Mouse (Mus musculus) ovary, postnatal 14 days (tissue): Measurements from ENCODE around the gene Srpx2.

Source experiments
- DNase-seq: peaks from one replicate; pipeline ENCODE4 v3.0.0; 2022; ENCODE audit warnings: low spot score

The Srpx2 gene

GRCm38 (mm10) chrX:133908261-133908660 lies at the start of gene Srpx2:
TSS of gene Srpx2 (plus strand) at chrX:133908426.
- no peak for DNase-seq

GRCm38 (mm10) chrX:133869743-133870142 lies 38.5 kb upstream of the Srpx2 start:
- no peak for DNase-seq

GRCm38 (mm10) chrX:133887308-133887707 lies 20.9 kb upstream of the Srpx2 start:
- no peak for DNase-seq

- no peak for DNase-seq
These were observed 20.1 kb upstream of the Srpx2 start for GRCm38 (mm10) chrX:133888111-133888510.

GRCm38 (mm10) chrX:133898014-133898542 lies 10.1 kb upstream of the Srpx2 start, which contains the start of gene Tspan6:
TSS of gene Tspan6 (minus strand) at chrX:133898429.
- DNase-seq, result peak; percentile 62

GRCm38 (mm10) chrX:133911397-133912103 lies 3.3 kb downstream of the Srpx2 start:
- DNase-seq, result no peak

- no peak for DNase-seq
These were observed 4.8 kb downstream of the Srpx2 start for GRCm38 (mm10) chrX:133913006-133913405.

GRCm38 (mm10) chrX:133914219-133914618 lies 6.0 kb downstream of the Srpx2 start:
- no peak for DNase-seq

- no peak for DNase-seq
These were observed 13.0 kb downstream of the Srpx2 start for GRCm38 (mm10) chrX:133921187-133921586.

GRCm38 (mm10) chrX:133926760-133927159 lies 18.5 kb downstream of the Srpx2 start:
- no peak for DNase-seq

- DNase-seq, result peak; percentile 21
These were observed 23.2 kb downstream of the Srpx2 start for GRCm38 (mm10) chrX:133931302-133932013.

- DNase-seq, result no peak
These were observed 28.5 kb downstream of the Srpx2 start for GRCm38 (mm10) chrX:133936605-133937225.

- no peak for DNase-seq
These were observed 31.3 kb downstream of the Srpx2 start for GRCm38 (mm10) chrX:133939561-133939960.

GRCm38 (mm10) chrX:133947427-133947826 lies 39.2 kb downstream of the Srpx2 start:
- peak; percentile 21 for DNase-seq

- no peak for DNase-seq
These were observed 46.4 kb downstream of the Srpx2 start for GRCm38 (mm10) chrX:133954661-133955060.

GRCm38 (mm10) chrX:133960617-133961016 lies 52.4 kb downstream of the Srpx2 start:
- DNase-seq, result no peak

GRCm38 (mm10) chrX:133964615-133965014 lies 56.4 kb downstream of the Srpx2 start:
- DNase-seq, result no peak

GRCm38 (mm10) chrX:133981231-133982002 lies 73.2 kb downstream of the Srpx2 start, which contains the start of gene Sytl4:
TSS of gene Sytl4 (minus strand) at chrX:133981812.
- DNase-seq, result peak; percentile 24
